Mouse (Mus musculus): Measurements from ENCODE around the gene P2rx7.

The P2rx7 gene

GRCm38 (mm10) chr5:122643701-122644100, at the start of gene P2rx7:
TSS of gene P2rx7 (plus strand) at chr5:122643911.
- DNase-seq (ENCODE audit: low spot score), result peak; percentile 81

- DNase-seq (ENCODE audit: low spot score), result peak; percentile 26
Observed at GRCm38 (mm10) chr5:122595470-122595869, 48.2 kb upstream of the P2rx7 start.

GRCm38 (mm10) chr5:122602233-122602632, 41.5 kb upstream of the P2rx7 start:
- peak; percentile 93 for DNase-seq (ENCODE audit: low spot score)

GRCm38 (mm10) chr5:122604894-122605293, 38.8 kb upstream of the P2rx7 start:
- DNase-seq (ENCODE audit: low spot score), result no peak

GRCm38 (mm10) chr5:122611651-122612050, 32.1 kb upstream of the P2rx7 start:
- peak; percentile 61 for DNase-seq (ENCODE audit: low spot score)

- peak; percentile 95 for DNase-seq (ENCODE audit: low spot score)
Observed at GRCm38 (mm10) chr5:122613908-122614732, 29.6 kb upstream of the P2rx7 start, which contains the start of gene Ift81. TSS of gene Ift81 (minus strand) at chr5:122614518.

- no peak for DNase-seq (ENCODE audit: low spot score)
Observed at GRCm38 (mm10) chr5:122617718-122618117, 26.0 kb upstream of the P2rx7 start.

- no peak for DNase-seq (ENCODE audit: low spot score)
Observed at GRCm38 (mm10) chr5:122619686-122620296, 23.9 kb upstream of the P2rx7 start.

GRCm38 (mm10) chr5:122621376-122621886, 22.3 kb upstream of the P2rx7 start:
- DNase-seq (ENCODE audit: low spot score), result peak; percentile 64

- no peak for DNase-seq (ENCODE audit: low spot score)
Observed at GRCm38 (mm10) chr5:122622526-122622925, 21.2 kb upstream of the P2rx7 start.

- DNase-seq (ENCODE audit: low spot score), result no peak
Observed at GRCm38 (mm10) chr5:122623861-122624260, 19.9 kb upstream of the P2rx7 start.

GRCm38 (mm10) chr5:122624952-122625479, 18.7 kb upstream of the P2rx7 start:
- DNase-seq (ENCODE audit: low spot score), result no peak

- DNase-seq (ENCODE audit: low spot score), result no peak
Observed at GRCm38 (mm10) chr5:122625565-122626252, 18.0 kb upstream of the P2rx7 start.

GRCm38 (mm10) chr5:122627243-122627642, 16.5 kb upstream of the P2rx7 start:
- DNase-seq (ENCODE audit: low spot score), result peak; percentile 92

- DNase-seq (ENCODE audit: low spot score), result no peak
Observed at GRCm38 (mm10) chr5:122635228-122635627, 8.5 kb upstream of the P2rx7 start.

GRCm38 (mm10) chr5:122636308-122636707, 7.4 kb upstream of the P2rx7 start:
- no peak for DNase-seq (ENCODE audit: low spot score)

- peak; percentile 49 for DNase-seq (ENCODE audit: low spot score)
Observed at GRCm38 (mm10) chr5:122636958-122637357, 6.8 kb upstream of the P2rx7 start.

- no peak for DNase-seq (ENCODE audit: low spot score)
Observed at GRCm38 (mm10) chr5:122638296-122638695, 5.4 kb upstream of the P2rx7 start.

- no peak for DNase-seq (ENCODE audit: low spot score)
Observed at GRCm38 (mm10) chr5:122639517-122639916, 4.2 kb upstream of the P2rx7 start.

GRCm38 (mm10) chr5:122639986-122640385, 3.7 kb upstream of the P2rx7 start:
- no peak for DNase-seq (ENCODE audit: low spot score)

GRCm38 (mm10) chr5:122644111-122644607, 448 bp downstream of the P2rx7 start:
- peak; percentile 75 for DNase-seq (ENCODE audit: low spot score)

- DNase-seq (ENCODE audit: low spot score), result no peak
Observed at GRCm38 (mm10) chr5:122645290-122645689, 1.6 kb downstream of the P2rx7 start.

Measured in lung, postnatal 25 days (tissue).